Mouse (Mus musculus): ENCODE measurements at regions not wholly inside any gene's neighbourhood (a gene's known extent, or its start where the extent isn't known, plus 50 kb on each side); places are given as distances from the start of the nearest gene placed in this dataset.
"Not testable (repeated sequence)": the region's sequence is repeated elsewhere in the genome, so short reads cannot be mapped to it uniquely, and the experiment has no call there.

GRCm38 (mm10) chr14:13055198-13055597, 229.4 kb upstream of the Synpr start:
- no peak for DNase-seq

DNA sequence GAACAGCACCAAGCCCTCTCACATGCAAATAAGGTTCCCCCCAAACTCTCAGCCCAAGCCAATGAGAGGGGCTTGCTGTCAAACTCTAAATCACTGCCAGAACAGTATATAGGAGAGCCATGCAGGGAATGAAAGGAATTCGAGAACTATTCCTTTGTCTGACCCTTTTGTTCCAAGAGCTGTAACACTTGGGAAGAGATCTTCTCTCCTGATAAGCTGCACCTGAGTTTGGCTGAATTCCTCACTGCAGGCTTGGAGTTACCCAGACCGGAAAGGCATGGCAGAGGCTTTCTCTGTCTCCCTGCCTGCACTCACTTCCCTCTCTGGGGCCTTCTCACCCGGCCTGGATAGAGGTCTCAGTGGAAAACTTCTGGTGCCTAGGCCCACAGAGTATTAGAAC, 219.7 kb upstream of the Cadps start:
- DNase-seq = not testable (repeated sequence)

DNA sequence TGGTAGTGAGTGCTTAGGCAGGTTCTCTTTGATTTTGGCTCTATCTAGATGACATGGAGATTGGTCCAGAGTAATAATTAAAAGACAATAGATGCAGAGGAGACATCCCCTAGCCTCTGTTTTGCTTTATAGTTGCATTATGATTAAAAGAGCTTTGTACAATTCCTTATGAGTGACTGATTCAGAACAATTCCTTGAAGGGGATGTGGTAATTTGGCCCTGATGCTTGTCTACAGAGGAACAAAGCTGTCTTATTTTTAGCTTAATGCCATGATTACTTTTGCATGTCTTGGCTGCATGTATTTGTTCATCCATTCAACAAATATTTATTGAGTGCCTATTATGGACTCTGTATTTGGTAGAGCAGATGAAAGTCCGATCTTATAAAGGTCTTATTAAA, 218.9 kb upstream of the Cadps start:
- no peak for DNase-seq

DNA sequence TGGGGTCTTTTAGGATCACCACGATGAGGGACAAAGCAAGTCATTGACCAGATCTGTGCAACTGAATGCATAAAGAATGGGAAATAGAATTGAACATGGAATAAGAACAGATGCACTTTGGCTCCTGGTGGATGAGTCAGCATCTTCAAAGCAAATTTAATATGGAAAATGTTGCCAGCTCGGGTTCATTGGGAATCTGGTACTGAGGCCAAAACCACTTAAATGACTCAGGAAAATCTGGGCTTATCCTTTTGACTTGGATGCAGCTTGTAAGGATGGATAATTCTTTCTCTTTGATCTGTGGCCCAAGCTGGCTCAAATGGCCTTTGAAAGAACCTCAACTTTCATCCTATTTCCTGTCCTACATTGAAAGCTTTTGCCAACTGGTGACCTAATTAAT, 217.3 kb upstream of the Cadps start:
- DNase-seq = no peak

- DNase-seq = no peak
These were observed 214.5 kb upstream of the Cadps start for GRCm38 (mm10) chr14:13037426-13037825.

GRCm38 (mm10) chr14:13029794-13030193, 206.9 kb upstream of the Cadps start:
- DNase-seq = no peak

DNA sequence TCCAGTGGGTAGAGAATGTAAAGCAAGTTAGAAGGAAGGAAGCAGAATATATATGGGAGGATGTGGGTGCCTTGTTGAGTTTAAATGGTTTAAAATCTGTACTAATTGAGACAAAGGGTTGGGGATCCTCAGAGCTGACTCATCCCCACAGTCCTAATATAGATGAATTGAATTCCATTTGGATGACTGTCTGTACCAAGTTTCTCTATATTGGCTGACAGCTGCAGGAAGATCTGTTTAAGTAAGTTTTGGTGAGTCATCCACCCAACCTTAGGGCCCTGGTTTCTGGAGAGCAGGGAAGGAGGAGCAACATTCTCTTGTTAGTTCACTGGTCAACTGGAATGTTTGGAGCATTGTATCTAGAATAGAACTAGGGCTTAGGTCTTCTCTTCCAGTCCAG, 199.9 kb upstream of the Cadps start:
- no peak for DNase-seq

DNA sequence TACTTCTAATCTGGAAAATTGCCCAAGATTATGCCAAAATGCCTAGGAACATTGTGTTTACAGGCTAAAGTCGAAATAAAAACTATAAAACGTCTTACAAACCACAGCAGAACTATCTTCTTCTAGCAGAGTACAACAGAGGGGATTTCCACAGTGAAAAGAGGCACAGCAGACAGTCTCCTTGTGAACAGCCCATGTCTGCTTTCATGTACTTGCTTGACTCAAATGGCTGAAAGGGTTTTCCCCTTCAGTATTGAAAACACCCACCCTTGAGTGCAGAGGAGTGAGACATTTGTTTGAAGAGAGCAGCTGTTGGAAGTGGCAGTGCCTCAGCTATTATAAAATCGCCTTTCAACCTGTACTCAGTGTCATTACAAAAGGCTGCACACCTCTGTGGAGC, 188.2 kb upstream of the Cadps start:
- no peak for DNase-seq

- DNase-seq = peak; percentile 54
These were observed 178.3 kb upstream of the Cadps start for GRCm38 (mm10) chr14:13000997-13001699.

- DNase-seq = no peak
These were observed 156.5 kb upstream of the Cadps start for GRCm38 (mm10) chr14:12979416-12979815.

GRCm38 (mm10) chr14:12966441-12966840, 143.6 kb upstream of the Cadps start:
- DNase-seq = no peak

DNA sequence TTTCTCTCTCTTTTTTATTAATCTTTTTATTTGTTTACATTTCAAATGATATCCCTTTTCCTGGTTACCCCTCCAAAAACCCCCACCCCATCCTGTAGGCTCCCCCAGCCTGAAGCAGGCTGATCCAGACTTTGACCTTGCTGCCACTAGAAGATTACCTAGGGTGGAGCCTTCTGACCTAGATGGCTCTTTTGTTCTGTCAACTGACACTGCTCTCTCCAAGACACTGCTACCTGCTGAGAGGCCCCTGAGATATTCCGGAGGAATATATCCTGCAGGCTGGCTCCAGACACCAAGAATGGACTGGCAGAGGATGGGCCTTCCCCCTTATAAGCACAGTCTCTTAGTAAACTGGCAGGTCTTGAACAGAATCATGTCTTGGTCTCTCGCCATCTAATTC, 135.0 kb upstream of the Cadps start:
- DNase-seq = not testable (repeated sequence)

DNA sequence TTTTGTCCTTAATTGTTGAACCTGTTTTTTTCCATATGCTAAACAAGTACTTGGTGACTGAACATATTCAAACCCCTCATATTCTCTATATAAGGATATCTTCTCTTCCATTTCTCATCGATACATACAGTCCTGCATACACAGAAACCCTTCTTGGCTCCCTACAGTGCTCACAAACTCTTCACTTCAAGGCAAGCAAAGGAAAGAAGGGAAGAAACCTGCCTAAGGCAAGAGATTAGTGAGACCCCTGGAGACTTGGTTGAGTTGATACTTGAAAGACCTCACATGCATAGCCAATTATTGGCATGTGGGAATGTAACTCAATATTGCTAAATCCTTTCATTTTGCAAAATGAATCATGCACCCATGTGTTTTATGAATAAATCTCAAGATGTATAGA, 128.0 kb upstream of the Cadps start:
- DNase-seq = no peak

DNA sequence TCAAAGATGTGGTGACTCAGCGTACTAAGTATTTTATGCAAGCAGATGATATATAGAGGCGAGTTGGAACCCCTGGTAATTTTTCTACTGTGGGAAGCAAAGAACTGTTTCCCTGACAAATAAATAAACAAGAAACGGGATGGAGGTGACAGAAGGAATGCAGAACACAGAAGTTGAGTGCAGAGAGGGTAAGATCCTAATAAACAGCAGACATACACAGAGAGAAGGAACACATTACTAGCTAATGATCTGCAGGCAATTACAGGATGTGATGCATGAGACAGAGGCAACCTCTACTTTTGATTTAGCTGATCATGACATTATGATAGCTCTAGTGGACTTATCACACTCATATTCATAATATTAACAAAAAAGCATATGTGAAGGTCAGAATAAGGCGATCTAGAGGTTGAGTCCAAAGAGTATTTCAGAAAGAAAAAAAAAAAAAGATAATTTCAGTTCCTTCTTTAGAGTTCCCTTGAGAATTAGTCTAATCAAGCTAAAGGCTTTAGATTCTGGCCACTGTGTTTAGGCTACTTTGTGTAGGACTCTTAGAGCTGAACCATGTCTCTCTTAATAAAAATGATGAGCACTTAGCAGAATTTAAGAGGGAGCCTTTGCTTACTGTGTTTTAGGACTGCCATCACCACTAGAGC, 115.9 kb upstream of the Cadps start:
- DNase-seq = no peak

GRCm38 (mm10) chr14:12936343-12936742, 113.5 kb upstream of the Cadps start:
- DNase-seq = no peak

DNA sequence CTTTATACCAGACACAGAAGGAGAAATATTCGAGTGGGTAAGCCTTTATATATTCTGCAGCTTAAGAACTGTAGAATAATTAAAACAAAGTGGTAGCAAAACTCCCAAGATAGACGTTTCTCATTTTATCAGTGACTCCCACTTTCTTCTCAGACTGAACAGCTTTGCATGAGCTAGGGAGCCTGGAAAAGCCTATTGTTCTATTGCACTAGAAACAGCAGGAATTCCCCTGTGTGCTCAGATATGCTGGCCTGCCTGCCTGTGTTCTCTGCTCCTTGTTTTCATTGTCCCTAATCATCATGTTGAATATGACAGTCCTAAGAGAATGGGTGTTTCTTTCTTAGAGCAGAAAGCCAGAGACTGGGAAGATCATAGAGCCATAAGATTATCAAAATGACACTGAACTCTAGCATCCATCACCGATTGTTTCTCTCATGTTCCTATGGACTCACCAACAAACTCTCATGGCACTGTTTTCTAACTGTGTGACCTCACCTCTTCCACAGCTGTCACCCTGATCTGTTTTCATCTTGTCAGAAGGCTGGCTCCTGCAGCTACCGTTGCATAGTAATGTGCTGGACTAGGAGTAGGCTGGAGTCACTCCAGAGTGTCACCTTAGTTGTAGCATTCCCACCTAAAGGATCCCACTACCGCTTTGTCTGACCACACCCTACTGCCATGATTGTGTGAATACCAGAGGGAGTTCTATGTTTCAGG, 108.9 kb upstream of the Cadps start:
- no peak for DNase-seq

DNA sequence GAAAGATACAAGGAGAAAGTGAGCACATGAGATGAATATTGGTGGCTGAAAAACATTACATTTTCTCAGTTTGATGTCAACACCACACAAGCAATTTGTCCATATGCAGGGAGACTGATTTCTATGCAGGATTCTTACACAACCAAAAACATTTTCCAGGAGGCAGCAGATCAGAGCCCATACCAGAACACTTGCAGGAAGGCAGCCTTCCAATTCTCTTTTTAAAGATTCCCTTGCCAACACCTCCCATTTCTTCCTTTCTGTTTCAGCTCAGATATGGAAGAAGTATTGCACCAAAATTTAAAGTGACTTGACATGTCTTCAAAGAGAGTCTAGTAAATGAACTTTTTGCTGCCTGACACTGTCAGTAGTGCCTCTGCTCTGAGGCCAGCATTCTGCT, 100.7 kb upstream of the Cadps start:
- DNase-seq = no peak

GRCm38 (mm10) chr14:12915431-12915830, 92.6 kb upstream of the Cadps start:
- DNase-seq = no peak

DNA sequence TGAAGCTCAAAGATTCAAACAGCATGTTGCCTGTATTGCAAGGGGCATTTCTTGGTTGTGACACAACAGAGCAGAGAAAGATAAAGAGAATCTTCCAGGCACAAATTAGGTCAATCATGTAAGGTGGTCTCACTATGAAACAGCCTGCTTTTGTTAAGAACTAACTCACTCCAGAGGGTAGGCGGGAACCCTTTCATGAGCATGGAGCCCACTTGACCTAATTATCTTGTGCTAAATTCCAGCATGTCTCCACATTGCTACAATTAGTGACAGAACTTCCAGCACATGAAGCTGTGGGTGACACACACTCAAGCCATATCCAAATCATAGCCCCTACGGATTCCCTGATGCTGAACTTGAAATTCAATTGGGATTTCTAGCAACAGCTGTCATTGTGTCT, 91.1 kb upstream of the Cadps start:
- no peak for DNase-seq

- DNase-seq = no peak
These were observed 90.5 kb upstream of the Cadps start for GRCm38 (mm10) chr14:12913421-12913820.

DNA sequence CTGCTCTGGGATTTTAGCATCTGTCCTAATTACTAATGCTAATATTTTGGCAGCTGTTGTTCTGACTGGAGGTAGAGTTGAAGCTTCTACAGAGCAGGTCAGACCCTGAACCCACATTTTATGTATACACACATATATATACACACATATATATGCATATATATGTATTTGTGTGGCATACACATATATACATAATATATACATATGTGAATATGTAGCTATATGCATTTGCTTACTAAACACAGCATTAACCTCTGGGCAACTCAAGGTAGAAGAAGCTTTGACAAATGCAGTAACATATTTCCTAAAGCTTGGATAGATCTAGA, 54.4 kb upstream of the Cadps start:
- no peak for DNase-seq

DNA sequence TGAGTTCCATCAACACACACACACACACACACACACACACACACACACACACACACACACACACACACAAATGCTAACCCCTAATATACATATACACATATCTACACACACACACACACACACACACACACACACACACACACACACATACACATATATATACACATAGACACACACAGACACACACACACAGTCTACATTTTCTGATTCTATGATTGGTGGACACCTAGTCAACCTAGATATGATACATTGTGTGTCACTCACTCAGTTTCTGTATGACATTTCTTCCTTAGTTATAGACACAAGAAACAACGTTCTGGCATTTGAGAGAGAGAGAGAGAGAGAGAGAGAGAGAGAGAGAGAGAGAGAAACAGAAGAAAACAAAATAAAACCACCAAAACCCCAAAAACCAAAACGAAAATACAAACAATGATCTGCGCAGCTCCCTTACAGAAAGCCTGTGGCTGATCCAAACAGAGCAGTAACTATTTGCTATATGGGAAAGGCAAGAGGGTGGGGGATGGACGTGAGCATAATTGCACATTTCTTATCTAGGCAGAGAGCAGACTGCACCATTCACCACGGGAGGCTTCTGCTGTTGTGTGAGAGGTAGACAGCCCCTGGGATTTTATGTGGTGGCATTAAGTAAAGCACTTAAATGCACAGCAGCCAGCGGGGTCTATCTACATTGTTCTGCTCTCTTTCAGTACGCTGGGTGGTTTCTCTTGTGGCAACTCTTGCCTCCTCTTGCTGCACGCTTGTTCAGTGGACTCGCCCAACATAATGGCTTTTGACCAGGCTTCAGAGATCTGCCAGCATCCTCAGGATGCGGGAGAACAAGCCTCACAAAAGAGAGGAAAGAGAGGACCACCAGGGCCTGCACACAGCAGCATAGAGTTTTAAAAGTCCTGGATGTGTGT, 53.8 kb upstream of the Cadps start:
- peak; percentile 13 for DNase-seq
